Mouse (Mus musculus) kidney, postnatal 0 days (tissue): ENCODE results near the gene Syne3. TPM values are rescaled to one million over a fixed set of nuclear protein-coding genes. Genes with fewer than 3 reads are reported as not detected.

Source experiments
- ATAC-seq: fragments of 200-750 bp; cut with Nextera tagmentation; replicated peaks from 2 replicates; pipeline ENCODE4 v1.8.0; 2017; ENCODE audit warnings: low read depth, moderate number of reproducible peaks, moderate TSS enrichment, moderate library complexity; ENCODE audit not compliant: low FRiP score
- DNase-seq: peaks from one replicate; pipeline ENCODE4 v3.0.0-alpha.2; 2016; ENCODE audit warnings: low spot score
- H3K27ac ChIP-seq: fragments of 300-500 bp; sonication (generic); 2 replicates; pipeline ENCODE4 v1.5.1; 2014; ENCODE audit warnings: mild to moderate bottlenecking
- H3K27me3 ChIP-seq: fragments of 300-500 bp; sonication (generic); 2 replicates; pipeline ENCODE4 v1.6.1; 2014; ENCODE audit warnings: low read length, mixed read lengths; ENCODE audit not compliant: insufficient read depth
- H3K36me3 ChIP-seq: fragments of 300-500 bp; sonication (generic); 2 replicates; pipeline ENCODE4 v1.6.1; 2014; ENCODE audit warnings: low read length, mixed read lengths; ENCODE audit not compliant: insufficient read depth
- H3K4me1 ChIP-seq: fragments of 300-500 bp; sonication (generic); replicated peaks from 2 replicates; pipeline ENCODE4 v1.6.1; 2014; ENCODE audit warnings: antibody characterized with exemption, low read length, mixed read lengths; ENCODE audit not compliant: insufficient read depth
- H3K4me2 ChIP-seq: fragments of 300-500 bp; sonication (generic); 2 replicates; pipeline ENCODE4 v1.6.1; 2014; ENCODE audit warnings: mild to moderate bottlenecking, low read length, moderate library complexity, mixed read lengths
- H3K4me3 ChIP-seq: fragments of 300-500 bp; sonication (generic); replicated peaks from 2 replicates; pipeline ENCODE4 v1.5.1; 2014; ENCODE audit warnings: low read depth, low read length
- H3K9ac ChIP-seq: fragments of 300-500 bp; sonication (generic); 2 replicates; pipeline ENCODE4 v1.6.1; 2014; ENCODE audit warnings: low read depth, low read length
- H3K9me3 ChIP-seq: fragments of 300-500 bp; sonication (generic); replicated peaks from 2 replicates; pipeline ENCODE4 v1.6.1; 2016; ENCODE audit warnings: low read length, inconsistent platforms, mixed read lengths
- CTCF ChIP-seq: IDR thresholded peaks from 2 replicates; pipeline ENCODE4 v1.5.1; 2016; ENCODE audit warnings: antibody characterized with exemption, low read depth, mild to moderate bottlenecking, moderate library complexity
- WGBS: fragments of 180-500 bp; shearing (Covaris S2); extraction: QIAGEN DNeasy Blood & Tissue Kit; methylation state at CpG from one replicate; pipeline ENCODE4 v1.1.7; 2014; 5-methylcytosine and 5-hydroxymethylcytosine counted together
- polyA plus RNA-seq: library from polyadenylated mRNA; unstranded; fragments of >200 nt; fragmentation: Nextera tagmentation; extraction: Ambion mirVana; gene quantifications from 2 replicates; pipeline ENCODE4 v1.2.1, GENCODE M21; 2015

Gene Syne3
- polyA plus RNA-seq, 1 experiment from 2014 or later: 1.0 TPM

- DNase-seq (no peak), ATAC-seq (no peak)
- H3K27ac ChIP-seq: no peak overlapping the region
Observed at GRCm38 (mm10) chr12:104940466-104940865, 69.1 kb downstream of the Syne3 start.

GRCm38 (mm10) chr12:104940027-104940386 lies 69.6 kb downstream of the Syne3 start:
- Histone ChIP-seq H3K9ac (no peak overlapping the region), H3K4me3 (no peak overlapping the region), H3K9me3 (no peaks in the 10 kb centered on the region), H3K27me3 (no peaks in the 10 kb centered on the region), H3K4me1 (no peaks in the 10 kb centered on the region), H3K4me2 (no peak overlapping the region), H3K27ac (no peak overlapping the region), H3K36me3 (no peaks in the 10 kb centered on the region)
- 20% methylated on average over 4 of the region's 4 CpGs for WGBS
- no peak; the same call in 1 of the 2 replicates for TF ChIP-seq CTCF
- ATAC-seq: 0 out of 2 replicates have a peak, but pooled peaks have one; percentile 11
- DNase-seq: no peak

More at GRCm38 (mm10) chr12:104940466-104940865, 69.1 kb downstream of the Syne3 start:
- 75% methylated on average over 9 of the region's 9 CpGs for WGBS
- Histone ChIP-seq H3K9me3 (no peaks in the 10 kb centered on the region), H3K4me1 (no peaks in the 10 kb centered on the region), H3K9ac (no peak overlapping the region), H3K4me3 (no peak overlapping the region), H3K27me3 (no peaks in the 10 kb centered on the region), H3K36me3 (no peaks in the 10 kb centered on the region), H3K4me2 (no peak overlapping the region)
- no peak for TF ChIP-seq CTCF

GRCm38 (mm10) chr12:104939372-104940026 lies 70.1 kb downstream of the Syne3 start:
- DNase-seq: peak; percentile 78
- Histone ChIP-seq H3K36me3 (no peaks in the 10 kb centered on the region), H3K27ac (no peak overlapping the region), H3K4me3 (no peak overlapping the region), H3K27me3 (no peaks in the 10 kb centered on the region), H3K9me3 (no peaks in the 10 kb centered on the region), H3K4me1 (no peaks in the 10 kb centered on the region), H3K9ac (no peak overlapping the region), H3K4me2 (no peak overlapping the region)
- peak; percentile 73 for ATAC-seq
- TF ChIP-seq CTCF: peak; percentile 95
- WGBS: 22% methylated on average over 13 of the region's 13 CpGs

GRCm38 (mm10) chr12:104938935-104939334 lies 70.7 kb downstream of the Syne3 start:
- Histone ChIP-seq H3K4me2 (no peak overlapping the region), H3K36me3 (no peaks in the 10 kb centered on the region), H3K9ac (no peak overlapping the region), H3K4me3 (no peak overlapping the region), H3K27ac (no peak overlapping the region), H3K9me3 (no peaks in the 10 kb centered on the region), H3K4me1 (no peaks in the 10 kb centered on the region), H3K27me3 (no peaks in the 10 kb centered on the region)
- ATAC-seq (0 out of 2 replicates have a peak, but pooled peaks have one; percentile 5), DNase-seq (no peak)
- peak; percentile 52 for TF ChIP-seq CTCF
- WGBS: 73% methylated on average over 5 of the region's 5 CpGs

GRCm38 (mm10) chr12:104936223-104936622 lies 73.4 kb downstream of the Syne3 start:
- Histone ChIP-seq H3K9ac (no peak overlapping the region), H3K36me3 (no peaks in the 10 kb centered on the region), H3K4me3 (no peak overlapping the region), H3K9me3 (no peaks in the 10 kb centered on the region), H3K27me3 (no peaks in the 10 kb centered on the region), H3K27ac (no peak overlapping the region), H3K4me2 (no peak overlapping the region), H3K4me1 (no peaks in the 10 kb centered on the region)
- WGBS: 77% methylated on average over 4 of the region's 4 CpGs
- DNase-seq: peak; percentile 28
- no peak for ATAC-seq
- TF ChIP-seq CTCF: peak; percentile 86

- no peak overlapping the region for H3K4me3 ChIP-seq
- H3K36me3 ChIP-seq: no peaks in the 10 kb centered on the region
- no peak for ATAC-seq
Observed at GRCm38 (mm10) chr12:104935144-104935543, 74.5 kb downstream of the Syne3 start.

More at GRCm38 (mm10) chr12:104935144-104935543, 74.5 kb downstream of the Syne3 start:
- no peaks in the 10 kb centered on the region for H3K9me3 ChIP-seq
- TF ChIP-seq CTCF: no peak
- H3K9ac ChIP-seq: no peak overlapping the region
- no peak overlapping the region for H3K4me2 ChIP-seq
- H3K4me1 ChIP-seq: no peaks in the 10 kb centered on the region
- no peak for DNase-seq
- H3K27ac ChIP-seq: no peak overlapping the region
- 79% methylated on average over 8 of the region's 8 CpGs for WGBS
- H3K27me3 ChIP-seq: no peaks in the 10 kb centered on the region
